Mouse (Mus musculus): ENCODE data around the gene Gm9964.

DNA sequence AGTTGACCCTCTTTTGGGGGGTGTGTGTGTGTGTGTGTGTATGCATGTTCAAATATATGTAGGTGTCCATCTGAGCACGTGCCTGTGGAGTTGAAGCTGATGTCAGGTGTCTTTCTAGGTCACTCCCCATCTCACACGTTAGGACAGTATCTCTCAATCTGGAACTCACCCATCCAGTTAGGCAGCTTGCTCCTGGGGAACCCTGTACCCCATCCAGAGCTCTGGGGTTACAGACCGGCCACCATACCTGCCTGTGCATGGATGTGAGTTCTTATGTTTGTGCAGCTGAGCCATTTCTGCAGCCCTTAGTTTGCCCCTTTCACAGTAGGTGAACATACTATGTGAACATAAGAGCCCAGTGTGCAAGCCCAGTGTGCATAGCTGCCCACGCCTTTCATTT lies 23.7 kb downstream of the Gm9964 start:
- TF ChIP-seq CTCF (IDR thresholded peaks at IDR 0.05; ENCODE audit: insufficient read depth, low read length), result no peak
- TF ChIP-seq POLR2A (IDR thresholded peaks at IDR 0.05; ENCODE audit: borderline replicate concordance, extremely low read depth, low read depth, low read length), result no peak

All from lung, adult 2 months (tissue).